Mouse (Mus musculus) erythroid progenitor cell, adult 5-6 weeks (primary cell): ENCODE measurements around the gene Evi2a. TPM values are rescaled to one million over a fixed set of nuclear protein-coding genes. Genes with fewer than 3 reads are reported as not detected.

Experiments used
- total RNA-seq, 2 experiments: library from RNA; stranded (forward) in 1 of 2; stranded (reverse) in 1 of 2; fragments of 150-400 nt in 1 of 2; fragments of 186-747, 209-891 nt in 1 of 2; gene quantifications; 2 replicates each; pipeline versions ENCODE4 v1.2.3 to v1.2.4; 2015 to 2017; ENCODE audit warnings: low replicate concordance in 2 of 2

Gene Evi2a
- total RNA-seq, 2 experiments from 2014 or later, result 16.3 to 34.8 TPM

Other genes starting within 250 kb of the Evi2a start
- not detected in 2 replicates for gene Gm9964, start 233.7 kb downstream of the Evi2a start, total RNA-seq (2015; ENCODE audit: low replicate concordance)
- not detected in 2 replicates for gene Gm9964, start 233.7 kb downstream of the Evi2a start, total RNA-seq (2017; ENCODE audit: low replicate concordance)
- gene Nf1, start 190.9 kb downstream of the Evi2a start, total RNA-seq (2015; ENCODE audit: low replicate concordance), result 6.3 and 9.7 TPM in 2 replicates
- 3.6 and 5.7 TPM in 2 replicates for gene Nf1, start 190.9 kb downstream of the Evi2a start, total RNA-seq (2017; ENCODE audit: low replicate concordance)
- not detected in 2 replicates for gene Omg, start 26.5 kb downstream of the Evi2a start, total RNA-seq (2015; ENCODE audit: low replicate concordance)
- not detected in 2 replicates for gene Omg, start 26.5 kb downstream of the Evi2a start, total RNA-seq (2017; ENCODE audit: low replicate concordance)
- gene Evi2b, start 6.8 kb downstream of the Evi2a start, total RNA-seq (2015; ENCODE audit: low replicate concordance), result 63.3 and 115 TPM in 2 replicates
- 12.8 and 18.7 TPM in 2 replicates for gene Evi2b, start 6.8 kb downstream of the Evi2a start, total RNA-seq (2017; ENCODE audit: low replicate concordance)
- gene Evi2, start within 50 bp of the Evi2a start, total RNA-seq (2015; ENCODE audit: low replicate concordance), result 5.8 and 30.2 TPM in 2 replicates
- 1.3 and 4.7 TPM in 2 replicates for gene Evi2, start within 50 bp of the Evi2a start, total RNA-seq (2017; ENCODE audit: low replicate concordance)
- gene Rab11fip4, start 60.6 kb upstream of the Evi2a start, total RNA-seq (2015; ENCODE audit: low replicate concordance), result 0.36 and 0.42 TPM in 2 replicates
- gene Rab11fip4, start 60.6 kb upstream of the Evi2a start, total RNA-seq (2017; ENCODE audit: low replicate concordance), result 0.23 and 0.51 TPM in 2 replicates